Mouse (Mus musculus) stomach, embryonic 16.5 days (tissue): ENCODE results near the gene Eif5. TPM values are rescaled to one million over a fixed set of nuclear protein-coding genes. Genes with fewer than 3 reads are reported as not detected.
A peak's percentile ranks its signal among the peaks of the same experiment; 100 is the strongest.
"Not testable (repeated sequence)": the region's sequence is repeated elsewhere in the genome, so short reads cannot be mapped to it uniquely, and the experiment has no call there.

Source experiments
- ATAC-seq: fragments of 200-750 bp; cut with Nextera tagmentation; 2 replicates; pipeline ENCODE4 v1.8.0; 2017; ENCODE audit warnings: moderate number of reproducible peaks, moderate TSS enrichment; ENCODE audit not compliant: insufficient read depth, low FRiP score
- H3K27ac ChIP-seq: fragments of 300-500 bp; sonication (generic); 2 replicates; pipeline ENCODE4 v1.5.1; 2014; ENCODE audit warnings: low read length
- H3K27me3 ChIP-seq: fragments of 300-500 bp; sonication (generic); 2 replicates; pipeline ENCODE4 v1.6.1; 2014; ENCODE audit warnings: low read length, control low read depth, mixed read lengths; ENCODE audit not compliant: control insufficient read depth, insufficient read depth
- H3K36me3 ChIP-seq: fragments of 300-500 bp; sonication (generic); 2 replicates; pipeline ENCODE4 v1.6.1; 2014; ENCODE audit warnings: low read length; ENCODE audit not compliant: control insufficient read depth, insufficient read depth
- H3K4me1 ChIP-seq: fragments of 300-500 bp; sonication (generic); 2 replicates; pipeline ENCODE4 v1.6.1; 2014; ENCODE audit warnings: low read length, control low read depth, mixed read lengths; ENCODE audit not compliant: control insufficient read depth, insufficient read depth
- H3K4me2 ChIP-seq: fragments of 300-500 bp; sonication (generic); 2 replicates; pipeline ENCODE4 v1.6.1; 2014; ENCODE audit warnings: low read depth, low read length, mixed read lengths
- H3K4me3 ChIP-seq: fragments of 300-500 bp; sonication (generic); replicated peaks from 2 replicates; pipeline ENCODE4 v1.5.1; 2014; ENCODE audit warnings: mild to moderate bottlenecking, low read length
- H3K9ac ChIP-seq: fragments of 300-500 bp; sonication (generic); 2 replicates; pipeline ENCODE4 v1.6.1; 2014; ENCODE audit warnings: low read length
- H3K9me3 ChIP-seq: fragments of 300-500 bp; sonication (generic); replicated peaks from 2 replicates; pipeline ENCODE4 v1.6.1; 2016; ENCODE audit warnings: low read length, control low read depth; ENCODE audit not compliant: control insufficient read depth
- WGBS: fragments of 180-500 bp; shearing (Covaris S2); extraction: QIAGEN DNeasy Blood & Tissue Kit; methylation state at CpG from one replicate; pipeline ENCODE4 v1.1.7; 2014; 5-methylcytosine and 5-hydroxymethylcytosine counted together
- polyA plus RNA-seq: library from polyadenylated mRNA; unstranded; fragments of >200 nt; fragmentation: Nextera tagmentation; extraction: Ambion mirVana; gene quantifications from 2 replicates; pipeline ENCODE4 v1.2.1, GENCODE M21; 2015

The Eif5 gene
- polyA plus RNA-seq, 1 experiment from 2014 or later = 438 TPM

DNA sequence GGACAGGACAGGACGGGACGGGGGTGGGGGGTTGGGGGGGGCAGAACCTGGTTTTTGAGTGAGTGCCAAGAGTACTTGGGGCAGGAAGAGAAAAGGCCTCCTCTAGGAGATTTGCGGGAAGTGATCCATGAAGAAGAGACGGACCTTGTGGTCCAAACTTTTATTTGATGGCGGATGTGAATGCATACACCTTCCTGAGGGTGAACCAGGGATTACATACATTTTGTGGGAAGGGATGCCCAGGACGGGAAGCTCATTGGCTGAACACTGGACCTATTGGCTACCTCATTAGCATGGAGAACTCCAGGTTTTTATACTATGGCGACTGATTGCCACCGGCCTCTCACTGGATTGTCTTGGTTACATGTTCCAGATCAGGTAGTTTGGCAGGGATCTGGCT, 14.5 kb downstream of the Eif5 start:
- Histone ChIP-seq H3K4me1 (no peaks in the 10 kb centered on the region), H3K9me3 (no peaks in the 10 kb centered on the region), H3K36me3 (peaks cover 3% of the 10 kb centered on the region; the same call in 1 of the 2 replicates), H3K9ac (no peak overlapping the region), H3K27ac (no peak overlapping the region), H3K4me2 (no peak overlapping the region), H3K27me3 (no peaks in the 10 kb centered on the region), H3K4me3 (no peak overlapping the region)
- ATAC-seq = no peak
- 65% methylated on average over 8 of the region's 8 CpGs for WGBS

GRCm38 (mm10) chr12:111555357-111555756, 17.5 kb downstream of the Eif5 start:
- 0 out of 2 replicates have a peak, but pooled peaks cover 3% of the 10 kb centered on the region for H3K4me1 ChIP-seq
- H3K9me3 ChIP-seq = no peaks in the 10 kb centered on the region
- WGBS = 50% methylated on average over 4 of the region's 4 CpGs
- H3K4me2 ChIP-seq = no peak overlapping the region
- no peak overlapping the region for H3K9ac ChIP-seq
- no peak overlapping the region for H3K4me3 ChIP-seq
- no peak for ATAC-seq
- no peaks in the 10 kb centered on the region for H3K36me3 ChIP-seq
- H3K27me3 ChIP-seq = no peaks in the 10 kb centered on the region
- no peak overlapping the region for H3K27ac ChIP-seq

DNA sequence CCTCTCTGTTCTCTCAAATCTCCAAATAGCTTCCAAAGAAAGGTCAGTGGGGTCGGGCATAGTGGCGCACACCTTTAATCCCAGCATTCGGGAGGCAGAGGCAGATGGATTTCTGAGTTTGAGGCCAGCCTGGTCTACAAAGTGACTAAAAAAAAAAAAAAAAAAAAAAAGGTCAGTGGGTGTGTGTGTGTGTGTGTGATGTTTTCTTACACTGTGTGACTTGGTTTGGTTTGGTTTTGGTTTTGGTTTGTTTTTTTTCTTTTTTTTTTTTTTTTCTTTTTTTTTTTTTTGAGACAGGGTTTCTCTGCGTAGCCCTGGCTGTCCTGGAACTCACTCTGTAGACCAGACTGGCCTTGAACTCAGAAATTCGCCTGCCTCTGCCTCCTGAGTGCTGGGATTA, 18.1 kb downstream of the Eif5 start:
- H3K4me2 ChIP-seq, ATAC-seq, H3K4me3 ChIP-seq, H3K27ac ChIP-seq, H3K36me3 ChIP-seq, H3K9ac ChIP-seq, H3K4me1 ChIP-seq, H3K9me3 ChIP-seq, H3K27me3 ChIP-seq: not testable (repeated sequence)
- WGBS = 78% methylated on average over 5 of the region's 5 CpGs

DNA sequence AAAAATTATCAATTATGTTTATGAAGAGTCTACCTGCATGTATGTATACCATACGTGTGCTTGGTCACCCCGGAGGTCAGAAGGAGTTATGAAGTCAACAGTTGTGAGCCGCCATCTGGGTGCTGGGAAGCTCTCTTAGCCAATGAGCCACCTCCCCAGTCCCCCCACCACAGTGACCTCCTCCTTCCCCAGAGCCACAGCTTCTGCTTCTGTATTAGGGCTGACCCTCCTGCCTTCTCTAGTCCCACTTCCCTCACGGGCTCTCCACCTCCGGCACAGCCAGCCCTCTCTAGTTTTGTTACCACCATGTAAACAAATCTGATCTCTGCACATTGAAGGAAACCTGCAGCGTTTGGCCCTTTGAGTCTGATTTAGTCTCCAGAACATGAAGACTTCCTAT, 19.7 kb downstream of the Eif5 start:
- WGBS = 42% methylated on average over 6 of the region's 6 CpGs
- Histone ChIP-seq H3K27me3 (no peaks in the 10 kb centered on the region), H3K4me1 (0 out of 2 replicates have a peak, but pooled peaks cover 3% of the 10 kb centered on the region), H3K9ac (no peak overlapping the region), H3K27ac (no peak overlapping the region), H3K4me3 (no peak overlapping the region), H3K9me3 (no peaks in the 10 kb centered on the region), H3K4me2 (no peak overlapping the region), H3K36me3 (no peaks in the 10 kb centered on the region)
- no peak for ATAC-seq

DNA sequence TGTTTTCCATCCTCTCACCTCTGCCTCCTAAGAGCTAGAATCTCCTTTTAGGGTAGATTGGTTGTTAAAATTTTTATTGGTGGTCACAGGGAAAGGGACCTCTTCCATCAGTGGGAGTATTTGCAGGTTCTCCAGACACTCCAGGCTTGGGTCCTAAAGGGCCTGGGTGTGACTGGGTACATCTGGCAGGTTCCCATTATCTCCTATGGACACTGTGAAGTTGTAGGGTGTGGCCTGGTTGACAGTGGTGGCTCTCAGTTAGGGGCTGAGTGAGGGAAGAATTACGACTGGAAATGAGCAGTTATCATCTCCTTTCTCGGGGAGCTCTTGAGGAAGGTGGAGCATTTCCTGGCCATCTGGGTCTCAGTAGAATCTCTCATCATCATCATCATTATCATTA, 20.8 kb downstream of the Eif5 start:
- no peak overlapping the region for H3K9ac ChIP-seq
- H3K27me3 ChIP-seq = no peaks in the 10 kb centered on the region
- no peaks in the 10 kb centered on the region for H3K9me3 ChIP-seq
- H3K4me1 ChIP-seq = 0 out of 2 replicates have a peak, but pooled peaks cover 3% of the 10 kb centered on the region
- H3K4me3 ChIP-seq = no peak overlapping the region
- no peak for ATAC-seq
- H3K36me3 ChIP-seq = no peaks in the 10 kb centered on the region
- WGBS = 46% methylated on average over 2 of the region's 2 CpGs
- no peak overlapping the region for H3K27ac ChIP-seq
- H3K4me2 ChIP-seq = no peak overlapping the region

GRCm38 (mm10) chr12:111559647-111560258, 21.9 kb downstream of the Eif5 start:
- 42% methylated on average over 18 of the region's 18 CpGs for WGBS
- H3K9me3 ChIP-seq = no peaks in the 10 kb centered on the region
- H3K4me3 ChIP-seq = peak overlapping the region; percentile 31
- ATAC-seq = no peak
- no peaks in the 10 kb centered on the region for H3K36me3 ChIP-seq
- no peak overlapping the region for H3K27ac ChIP-seq
- no peaks in the 10 kb centered on the region for H3K27me3 ChIP-seq
- 0 out of 2 replicates have a peak, but pooled peaks cover 3% of the 10 kb centered on the region for H3K4me1 ChIP-seq
- H3K9ac ChIP-seq = peak overlapping the region; percentile 56
- peak overlapping the region; percentile 42 for H3K4me2 ChIP-seq

GRCm38 (mm10) chr12:111560286-111560685, 22.5 kb downstream of the Eif5 start:
- H3K9me3 ChIP-seq = no peaks in the 10 kb centered on the region
- no peaks in the 10 kb centered on the region for H3K27me3 ChIP-seq
- no peak overlapping the region for H3K4me2 ChIP-seq
- no peak overlapping the region for H3K4me3 ChIP-seq
- ATAC-seq = no peak
- H3K27ac ChIP-seq = no peak overlapping the region
- 63% methylated on average over 5 of the region's 5 CpGs for WGBS
- H3K9ac ChIP-seq = no peak overlapping the region
- 0 out of 2 replicates have a peak, but pooled peaks cover 3% of the 10 kb centered on the region for H3K4me1 ChIP-seq
- H3K36me3 ChIP-seq = no peaks in the 10 kb centered on the region

GRCm38 (mm10) chr12:111562276-111562814, 24.5 kb downstream of the Eif5 start:
- H3K4me2 ChIP-seq = no peak overlapping the region
- H3K27me3 ChIP-seq = no peaks in the 10 kb centered on the region
- H3K27ac ChIP-seq = no peak overlapping the region
- ATAC-seq = no peak
- 35% methylated on average over 4 of the region's 4 CpGs for WGBS
- H3K36me3 ChIP-seq = no peaks in the 10 kb centered on the region
- no peak overlapping the region for H3K9ac ChIP-seq
- H3K4me1 ChIP-seq = 0 out of 2 replicates have a peak, but pooled peaks cover 3% of the 10 kb centered on the region
- no peak overlapping the region for H3K4me3 ChIP-seq
- no peaks in the 10 kb centered on the region for H3K9me3 ChIP-seq

DNA sequence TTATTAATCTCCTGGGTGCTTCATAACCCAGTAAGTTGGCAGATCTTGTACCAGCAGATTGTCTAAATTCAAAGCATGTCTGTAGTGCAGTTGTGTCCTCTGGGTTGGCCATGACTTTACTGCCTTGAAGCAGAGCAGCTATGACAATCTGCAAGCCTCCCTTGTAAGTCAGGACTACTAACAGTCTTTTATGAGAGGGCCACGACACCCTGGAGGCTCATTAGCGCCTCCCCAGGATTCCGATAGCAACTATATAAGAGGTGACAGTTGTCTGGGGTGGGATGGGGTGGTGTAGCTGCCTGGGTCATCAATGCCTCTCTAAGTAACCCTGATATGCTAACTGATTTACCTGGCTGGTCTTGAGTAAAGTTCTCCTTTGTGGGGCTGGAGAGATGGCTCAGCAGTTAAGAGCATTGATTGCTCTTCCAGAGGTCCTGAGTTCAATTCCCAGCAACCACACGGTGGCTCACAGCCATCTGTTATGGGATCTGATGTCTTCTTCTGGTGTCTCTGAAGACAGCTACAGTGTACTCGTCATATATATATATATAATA, 25.3 kb downstream of the Eif5 start:
- no peaks in the 10 kb centered on the region for H3K9me3 ChIP-seq
- H3K4me1 ChIP-seq = 0 out of 2 replicates have a peak, but pooled peaks cover 3% of the 10 kb centered on the region
- H3K9ac ChIP-seq = 0 out of 2 replicates have a peak overlapping the region, but pooled peaks have one; percentile 2
- no peak overlapping the region for H3K4me3 ChIP-seq
- no peak for ATAC-seq
- no peak overlapping the region for H3K4me2 ChIP-seq
- H3K27me3 ChIP-seq = no peaks in the 10 kb centered on the region
- no peak overlapping the region for H3K27ac ChIP-seq
- WGBS = 36% methylated on average over 5 of the region's 5 CpGs
- no peaks in the 10 kb centered on the region for H3K36me3 ChIP-seq
